Mouse (Mus musculus): ENCODE measurements at regions not wholly inside any gene's neighbourhood (a gene's known extent, or its start where the extent isn't known, plus 50 kb on each side); places are given as distances from the start of the nearest gene placed in this dataset.
A peak's percentile ranks its signal among the peaks of the same experiment; 100 is the strongest.

- DNase-seq: no peak
- TF ChIP-seq CTCF (IDR thresholded peaks at IDR 0.05): no peak
- no peak overlapping the region for H3K27ac ChIP-seq
- no peak overlapping the region for H3K4me3 ChIP-seq
- intact Hi-C loops (cut with DNase I): no loop called here
These were observed 127.0 kb downstream of the Csl start for GRCm38 (mm10) chr10:99632250-99632985.

GRCm38 (mm10) chr10:99635796-99636195 lies 123.7 kb downstream of the Csl start:
- no peak overlapping the region for H3K27ac ChIP-seq
- no peak for TF ChIP-seq CTCF (IDR thresholded peaks at IDR 0.05)
- DNase-seq: no peak
- H3K4me3 ChIP-seq: no peak overlapping the region
- intact Hi-C loops (cut with DNase I): no loop called here

DNA sequence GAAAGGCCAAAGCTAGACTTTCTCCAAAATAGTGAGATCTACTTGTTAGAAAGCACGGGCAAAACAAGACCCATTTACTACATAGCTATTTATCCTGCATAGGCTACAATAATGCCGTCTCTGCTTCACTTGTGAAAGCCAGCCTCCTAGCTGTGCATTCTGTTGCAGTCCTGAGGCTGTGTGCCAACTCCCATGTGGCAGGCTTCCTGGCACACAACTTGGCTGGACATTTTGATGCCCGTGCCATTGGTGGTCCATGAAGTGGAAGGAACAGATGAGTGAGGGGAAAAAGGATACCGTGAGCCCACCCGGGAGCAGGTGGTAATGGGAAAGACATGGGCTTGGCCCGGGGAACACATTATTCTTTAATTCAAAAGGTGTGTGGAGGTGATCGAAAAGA lies 120.4 kb downstream of the Csl start:
- DNase-seq: no peak
- TF ChIP-seq CTCF (IDR thresholded peaks at IDR 0.05): no peak
- H3K4me3 ChIP-seq: no peak overlapping the region
- no peak overlapping the region for H3K27ac ChIP-seq
- intact Hi-C loops (cut with DNase I): no loop called here

GRCm38 (mm10) chr10:99639469-99639868 lies 120.0 kb downstream of the Csl start:
- DNase-seq: no peak
- no peak for TF ChIP-seq CTCF (IDR thresholded peaks at IDR 0.05)
- intact Hi-C loops (cut with DNase I): no loop called here
- Histone ChIP-seq H3K27ac (no peak overlapping the region), H3K4me3 (no peak overlapping the region)

DNA sequence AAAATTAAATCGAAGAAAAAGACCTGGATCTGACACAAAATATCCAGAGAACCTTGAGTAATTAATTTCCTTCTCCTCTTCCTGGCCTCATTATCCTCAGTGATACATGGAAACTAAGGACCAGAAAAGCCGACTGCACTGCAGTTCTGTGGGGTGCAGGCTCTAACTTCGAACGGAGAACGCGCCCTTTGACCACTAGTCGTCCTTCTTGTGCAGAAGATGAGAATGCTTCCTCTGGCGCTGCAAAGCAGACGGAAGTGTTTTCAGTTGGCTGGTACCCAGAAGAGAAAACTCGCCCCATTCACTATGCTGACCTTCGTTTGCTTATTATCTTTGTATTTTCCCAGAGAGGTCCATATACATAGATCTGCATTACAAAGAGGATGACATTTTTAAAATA lies 117.7 kb downstream of the Csl start:
- intact Hi-C loops (cut with DNase I): loop anchor here (5.0 to 10.0 kb wide), 4 partner anchors 203 to 836 kb away; partner anchors contain the start of gene Kitl
- TF ChIP-seq CTCF (IDR thresholded peaks at IDR 0.05): peak; percentile 73
- Histone ChIP-seq H3K27ac (peak overlapping the region; percentile 58; the same call in 1 of the 2 replicates), H3K4me3 (peak overlapping the region; percentile 24)
- DNase-seq: peak; percentile 44

DNA sequence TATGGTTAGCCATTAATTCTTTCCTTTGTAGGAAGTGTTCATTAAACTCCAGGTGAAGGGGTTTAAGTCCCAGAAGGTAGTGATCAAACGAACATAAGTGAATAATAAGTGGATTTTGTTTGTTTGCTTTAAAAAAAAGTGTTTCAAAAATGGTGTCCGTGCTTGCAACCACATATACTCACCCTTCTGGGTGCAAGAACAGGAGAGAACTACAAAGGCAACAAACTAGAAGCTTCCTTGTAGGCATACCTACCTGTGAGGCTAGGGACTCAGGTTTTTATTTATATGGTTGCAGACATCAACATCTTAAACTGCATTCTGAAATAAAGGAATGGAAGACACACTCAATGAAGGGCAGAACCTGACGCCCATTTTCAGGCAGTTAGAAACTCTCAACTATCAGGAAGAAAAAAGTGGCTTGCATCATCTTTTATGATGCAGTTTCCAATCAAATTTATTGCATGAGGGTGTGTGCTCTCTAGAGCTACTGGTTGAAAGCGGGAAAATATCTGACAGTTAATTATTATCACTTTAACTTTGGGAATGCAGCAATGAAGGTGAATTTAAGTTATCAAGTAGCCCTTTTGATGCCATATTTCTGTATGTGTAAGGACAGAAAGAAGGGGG lies 117.1 kb downstream of the Csl start:
- intact Hi-C loops (cut with DNase I): loop anchor here (5.0 to 10.0 kb wide), 4 partner anchors 202 to 835 kb away; partner anchors contain the start of gene Kitl
- DNase-seq: no peak

GRCm38 (mm10) chr10:99644981-99645380 lies 114.5 kb downstream of the Csl start:
- no peak for DNase-seq
- TF ChIP-seq CTCF (IDR thresholded peaks at IDR 0.05): peak; percentile 50
- no peak overlapping the region for H3K27ac ChIP-seq
- H3K4me3 ChIP-seq: no peak overlapping the region
- intact Hi-C loops (cut with DNase I): loop anchor here (5.0 to 10.0 kb wide), 4 partner anchors 200 to 832 kb away; partner anchors contain the start of gene Kitl

More for the DNA sequence above, 117.1 kb downstream of the Csl start:
- Histone ChIP-seq H3K4me3 (peak overlapping the region; percentile 24), H3K27ac (peak overlapping the region; percentile 58; the same call in 1 of the 2 replicates)
- no peak for TF ChIP-seq CTCF (IDR thresholded peaks at IDR 0.05)

GRCm38 (mm10) chr10:99652011-99652410 lies 107.4 kb downstream of the Csl start:
- no peak for TF ChIP-seq CTCF (IDR thresholded peaks at IDR 0.05)
- intact Hi-C loops (cut with DNase I): no loop called here
- no peak for DNase-seq
- Histone ChIP-seq H3K27ac (no peak overlapping the region), H3K4me3 (no peak overlapping the region)

DNA sequence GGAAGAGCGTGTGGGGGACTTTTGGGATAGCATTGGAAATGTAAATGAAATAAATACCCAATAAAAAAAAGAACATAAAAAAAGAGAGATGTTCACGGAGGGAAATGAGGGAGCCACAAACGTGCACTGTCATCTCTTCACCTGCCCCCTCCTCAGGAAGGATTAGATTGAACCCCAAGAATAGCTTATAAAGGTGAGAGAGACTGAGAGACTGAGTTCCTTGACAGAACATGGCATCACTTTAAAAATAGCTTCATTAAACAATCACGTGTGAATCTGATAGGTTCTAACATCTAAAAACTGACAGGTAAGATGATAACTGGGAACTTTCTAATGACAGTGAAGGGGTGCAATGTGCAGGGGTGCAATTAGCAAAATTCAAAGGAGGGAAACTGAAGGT lies 105.2 kb downstream of the Csl start:
- no peak overlapping the region for H3K4me3 ChIP-seq
- no peak overlapping the region for H3K27ac ChIP-seq
- no peak for DNase-seq
- intact Hi-C loops (cut with DNase I): no loop called here
- TF ChIP-seq CTCF (IDR thresholded peaks at IDR 0.05): no peak

- no peak overlapping the region for H3K4me3 ChIP-seq
- no peak for DNase-seq
- intact Hi-C loops (cut with DNase I): no loop called here
- H3K27ac ChIP-seq: peak overlapping the region; percentile 20; the same call in 1 of the 2 replicates
- no peak for TF ChIP-seq CTCF (IDR thresholded peaks at IDR 0.05)
These were observed 82.8 kb downstream of the Csl start for GRCm38 (mm10) chr10:99676557-99677098.

GRCm38 (mm10) chr10:99678096-99678495 lies 81.4 kb downstream of the Csl start:
- H3K4me3 ChIP-seq: no peak overlapping the region
- no peak for DNase-seq
- TF ChIP-seq CTCF (IDR thresholded peaks at IDR 0.05): no peak
- H3K27ac ChIP-seq: no peak overlapping the region
- intact Hi-C loops (cut with DNase I): no loop called here

- Histone ChIP-seq H3K4me3 (no peak overlapping the region), H3K27ac (no peak overlapping the region)
- intact Hi-C loops (cut with DNase I): no loop called here
- DNase-seq: no peak
- TF ChIP-seq CTCF (IDR thresholded peaks at IDR 0.05): no peak
These were observed 79.6 kb downstream of the Csl start for GRCm38 (mm10) chr10:99679813-99680212.

DNA sequence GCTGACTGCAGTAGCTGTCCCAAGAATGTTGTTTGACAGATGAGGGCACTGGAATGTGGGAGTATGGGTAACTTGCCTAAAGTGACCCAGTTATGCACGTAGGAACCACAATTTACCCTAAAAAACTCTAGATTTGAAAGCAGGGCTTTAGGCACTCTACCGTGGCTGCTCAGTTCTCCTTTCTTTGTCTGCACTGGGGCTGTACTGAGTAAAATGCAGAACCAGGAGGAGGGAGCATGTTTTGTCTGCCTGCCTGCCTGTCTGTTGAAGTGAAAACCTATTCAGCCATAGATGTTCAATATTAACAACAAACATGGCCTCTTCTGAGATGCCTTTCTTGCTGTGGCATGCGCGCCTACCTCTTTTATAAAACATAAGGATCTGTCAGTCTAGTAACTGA lies 77.5 kb downstream of the Csl start:
- no peak overlapping the region for H3K27ac ChIP-seq
- intact Hi-C loops (cut with DNase I): no loop called here
- no peak for TF ChIP-seq CTCF (IDR thresholded peaks at IDR 0.05)
- H3K4me3 ChIP-seq: no peak overlapping the region
- no peak for DNase-seq

Measured in gastrocnemius, adult 2 months (tissue).